Mouse (Mus musculus) liver, embryonic 13.5 days (tissue): ENCODE measurements around the gene Tiam1. TPM values are rescaled to one million over a fixed set of nuclear protein-coding genes. Genes with fewer than 3 reads are reported as not detected.

Source experiments
- ATAC-seq: fragments of 200-750 bp; cut with Nextera tagmentation; 2 replicates; pipeline ENCODE4 v1.8.0; 2017; ENCODE audit warnings: low read depth, mild to moderate bottlenecking, moderate number of reproducible peaks, moderate library complexity
- DNase-seq: peaks from one replicate; pipeline ENCODE4 v3.0.0; 2022
- H3K27ac ChIP-seq: fragments of 300-500 bp; sonication (generic); 2 replicates; pipeline ENCODE4 v1.5.1; 2015; ENCODE audit warnings: moderate library complexity, mild to moderate bottlenecking, inconsistent platforms
- H3K27me3 ChIP-seq: fragments of 300-500 bp; sonication (generic); 2 replicates; pipeline ENCODE4 v1.6.1; 2015; ENCODE audit warnings: mild to moderate bottlenecking, inconsistent platforms
- H3K36me3 ChIP-seq: fragments of 300-500 bp; sonication (generic); 2 replicates; pipeline ENCODE4 v1.6.1; 2015; ENCODE audit warnings: mild to moderate bottlenecking, inconsistent platforms
- H3K4me1 ChIP-seq: fragments of 300-500 bp; sonication (generic); replicated peaks from 2 replicates; pipeline ENCODE4 v1.6.1; 2015; ENCODE audit warnings: inconsistent platforms
- H3K4me2 ChIP-seq: fragments of 300-500 bp; sonication (generic); 2 replicates; pipeline ENCODE4 v1.6.1; 2015; ENCODE audit warnings: inconsistent platforms, mild to moderate bottlenecking, moderate library complexity
- H3K4me3 ChIP-seq: fragments of 300-500 bp; sonication (generic); replicated peaks from 2 replicates; pipeline ENCODE4 v1.5.1; 2015; ENCODE audit warnings: mild to moderate bottlenecking, inconsistent platforms
- H3K9ac ChIP-seq: fragments of 300-500 bp; sonication (generic); 2 replicates; pipeline ENCODE4 v1.6.1; 2015; ENCODE audit warnings: mild to moderate bottlenecking, inconsistent platforms
- H3K9me3 ChIP-seq: fragments of 300-500 bp; sonication (generic); replicated peaks from 2 replicates; pipeline ENCODE4 v1.6.1; 2016; ENCODE audit warnings: inconsistent platforms
- WGBS: fragments of 180-500 bp; shearing (Covaris S2); methylation state at CpG from one replicate; pipeline ENCODE4 v1.1.7; 2015; ENCODE audit not compliant: insufficient replicate concordance; 5-methylcytosine and 5-hydroxymethylcytosine counted together
- polyA plus RNA-seq: library from polyadenylated mRNA; unstranded; fragments of >200 nt; fragmentation: Nextera tagmentation; extraction: Ambion mirVana; gene quantifications from 2 replicates; pipeline ENCODE4 v1.2.1, GENCODE M21; 2015

Gene Tiam1
- polyA plus RNA-seq, 1 experiment from 2014 or later: 4.8 TPM

DNA sequence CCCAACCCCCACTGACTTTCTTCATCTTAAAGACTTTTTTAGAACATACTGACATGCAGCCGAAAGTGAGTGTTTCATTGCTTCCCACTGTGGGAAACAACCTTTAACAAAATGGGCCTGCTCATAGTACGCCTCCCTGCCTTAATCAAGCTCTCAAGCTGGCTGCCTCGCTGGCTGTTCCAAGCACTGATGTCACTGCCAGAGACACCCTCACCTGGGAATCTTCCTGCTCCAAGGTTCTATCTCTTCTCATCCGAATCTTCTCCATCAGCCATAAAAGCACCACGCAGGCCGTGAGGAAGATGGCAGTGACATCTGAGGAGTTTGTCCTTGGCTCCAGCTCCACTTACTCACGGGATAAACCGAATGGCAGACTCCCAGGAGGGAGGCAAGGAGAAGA lies 220.3 kb downstream of the Tiam1 start:
- no peak for ATAC-seq
- 81% methylated on average over 8 of the region's 8 CpGs for WGBS

DNA sequence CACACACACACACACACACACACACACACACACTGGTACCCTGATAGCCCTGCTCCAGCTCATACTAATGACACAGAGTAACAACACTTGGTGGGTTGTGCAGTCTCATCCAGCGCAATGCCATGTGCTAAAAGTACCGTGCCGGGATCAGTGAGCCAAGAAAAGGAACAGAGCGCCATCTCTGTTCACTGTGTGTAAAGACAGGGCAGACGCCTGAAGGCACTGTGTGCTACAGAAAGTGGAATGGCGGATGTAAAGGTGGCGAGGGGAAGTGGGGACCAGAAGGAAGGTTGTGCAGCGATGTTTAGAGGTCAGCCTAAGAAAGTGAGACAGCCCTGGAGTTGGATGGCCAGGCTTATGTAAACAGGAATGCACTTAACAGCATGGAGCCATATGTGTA lies 221.1 kb downstream of the Tiam1 start:
- WGBS: 73% methylated on average over 8 of the region's 8 CpGs
- no peak for ATAC-seq
- H3K4me1 ChIP-seq: peaks cover 5% of the 10 kb centered on the region; the same call in 1 of the 2 replicates

More for the DNA sequence above, 220.3 kb downstream of the Tiam1 start:
- Histone ChIP-seq H3K4me1 (peaks cover 5% of the 10 kb centered on the region; the same call in 1 of the 2 replicates), H3K9me3 (no peaks in the 10 kb centered on the region), H3K4me3 (no peak overlapping the region), H3K9ac (no peak overlapping the region), H3K36me3 (no peaks in the 10 kb centered on the region), H3K4me2 (no peak overlapping the region), H3K27me3 (no peaks in the 10 kb centered on the region), H3K27ac (no peak overlapping the region)
- DNase-seq: no peak

DNA sequence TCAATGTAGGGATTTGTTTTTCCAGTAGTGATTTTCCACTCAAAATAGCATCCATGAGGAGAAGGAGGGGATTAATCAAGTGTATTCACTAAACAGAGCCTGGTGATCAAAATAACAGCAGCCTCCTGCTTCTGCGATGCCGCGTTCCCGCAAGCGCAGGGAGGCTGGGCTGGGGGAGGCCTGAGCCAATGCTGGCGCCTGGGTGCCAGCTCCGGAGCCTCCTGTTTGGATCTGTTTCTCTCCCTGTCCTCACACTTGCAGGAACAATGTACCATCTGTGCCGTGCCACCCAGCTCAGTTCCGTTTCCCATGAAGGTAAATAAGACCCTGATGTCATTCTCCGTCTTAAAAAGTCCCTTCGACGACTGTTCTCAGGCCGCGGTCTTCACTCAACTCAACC lies 222.2 kb downstream of the Tiam1 start:
- Histone ChIP-seq H3K4me1 (peaks cover 5% of the 10 kb centered on the region; the same call in 1 of the 2 replicates), H3K9ac (no peak overlapping the region)
- ATAC-seq: no peak

More for the DNA sequence above, 221.1 kb downstream of the Tiam1 start:
- Histone ChIP-seq H3K36me3 (no peaks in the 10 kb centered on the region), H3K9ac (no peak overlapping the region), H3K27ac (no peak overlapping the region), H3K4me2 (no peak overlapping the region), H3K27me3 (no peaks in the 10 kb centered on the region), H3K4me3 (no peak overlapping the region), H3K9me3 (no peaks in the 10 kb centered on the region)
- DNase-seq: no peak

DNA sequence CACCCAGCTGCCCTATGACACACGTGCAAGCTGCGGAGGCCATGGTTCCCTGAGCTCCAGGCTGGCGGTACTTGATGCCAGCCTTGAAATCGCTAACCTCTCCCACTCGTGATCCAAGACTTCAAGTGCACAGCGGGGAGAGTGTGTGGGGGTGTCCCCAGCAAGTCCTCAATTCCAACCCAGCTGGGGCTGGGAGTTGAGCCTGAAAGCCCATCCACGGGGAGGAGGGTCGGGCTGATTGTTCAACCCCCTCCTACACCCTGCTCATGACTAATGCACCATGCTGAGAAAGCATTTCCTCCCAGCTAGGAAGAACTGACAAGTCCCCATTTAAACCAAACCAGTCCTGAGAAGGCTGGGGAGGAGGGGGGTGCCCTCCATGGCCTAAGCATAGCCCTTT lies 223.2 kb downstream of the Tiam1 start:
- ATAC-seq (no peak), DNase-seq (no peak)
- H3K9ac ChIP-seq: no peak overlapping the region
- H3K36me3 ChIP-seq: no peaks in the 10 kb centered on the region
- H3K27ac ChIP-seq: no peak overlapping the region
- no peaks in the 10 kb centered on the region for H3K9me3 ChIP-seq
- 72% methylated on average over 8 of the region's 8 CpGs for WGBS
- H3K4me2 ChIP-seq: no peak overlapping the region
- H3K4me1 ChIP-seq: peaks cover 5% of the 10 kb centered on the region; the same call in 1 of the 2 replicates
- no peaks in the 10 kb centered on the region for H3K27me3 ChIP-seq
- no peak overlapping the region for H3K4me3 ChIP-seq

More for the DNA sequence above, 222.2 kb downstream of the Tiam1 start:
- no peak overlapping the region for H3K4me2 ChIP-seq
- no peaks in the 10 kb centered on the region for H3K27me3 ChIP-seq
- H3K27ac ChIP-seq: no peak overlapping the region
- WGBS: 88% methylated on average over 14 of the region's 14 CpGs
- H3K4me3 ChIP-seq: no peak overlapping the region
- H3K9me3 ChIP-seq: no peaks in the 10 kb centered on the region
- no peaks in the 10 kb centered on the region for H3K36me3 ChIP-seq
- DNase-seq: no peak

DNA sequence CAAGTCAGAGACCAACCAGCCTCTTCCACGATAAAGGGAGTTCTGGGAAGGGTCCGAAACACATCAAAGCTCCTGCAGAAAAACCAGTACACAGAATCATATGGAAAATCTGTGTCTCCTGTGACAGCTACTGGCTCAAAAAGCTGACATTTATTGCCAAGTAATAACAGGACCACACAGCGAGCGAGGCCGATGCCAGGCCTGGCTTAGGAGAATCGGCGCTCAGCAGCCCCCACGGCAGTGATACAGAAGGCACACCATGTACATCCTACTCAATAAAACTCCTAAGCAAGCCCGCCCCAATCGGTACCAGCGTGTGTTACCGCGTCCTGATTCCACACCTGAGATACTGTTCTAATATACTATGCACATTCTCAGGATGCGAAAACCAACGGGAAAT lies 226.2 kb downstream of the Tiam1 start:
- DNase-seq: no peak
- H3K27me3 ChIP-seq: no peaks in the 10 kb centered on the region
- WGBS: 86% methylated on average over 15 of the region's 15 CpGs

DNA sequence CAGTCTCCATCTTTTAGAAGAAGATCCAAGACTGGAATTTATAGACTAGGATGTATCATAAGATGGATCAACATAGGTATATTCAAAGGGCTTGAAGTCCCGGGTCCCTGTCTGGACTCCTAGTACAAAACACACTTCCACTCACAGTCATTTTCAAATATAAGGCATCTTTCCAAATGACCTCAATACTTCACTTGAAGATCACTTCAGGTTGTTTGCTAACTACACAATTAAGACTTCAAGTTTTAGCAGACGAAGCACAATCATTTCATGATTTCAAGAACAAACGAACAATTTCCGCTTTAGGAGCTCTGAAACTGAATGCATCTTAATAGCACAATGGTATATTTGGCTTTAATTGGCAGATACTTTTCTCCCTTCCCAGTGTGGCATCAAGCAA lies 228.6 kb downstream of the Tiam1 start:
- no peak for ATAC-seq

More for the DNA sequence above, 226.2 kb downstream of the Tiam1 start:
- ATAC-seq: no peak
- no peaks in the 10 kb centered on the region for H3K9me3 ChIP-seq
- H3K4me2 ChIP-seq: no peak overlapping the region
- H3K4me1 ChIP-seq: no peaks in the 10 kb centered on the region
- H3K4me3 ChIP-seq: no peak overlapping the region
- H3K27ac ChIP-seq: no peak overlapping the region
- no peaks in the 10 kb centered on the region for H3K36me3 ChIP-seq
- no peak overlapping the region for H3K9ac ChIP-seq

DNA sequence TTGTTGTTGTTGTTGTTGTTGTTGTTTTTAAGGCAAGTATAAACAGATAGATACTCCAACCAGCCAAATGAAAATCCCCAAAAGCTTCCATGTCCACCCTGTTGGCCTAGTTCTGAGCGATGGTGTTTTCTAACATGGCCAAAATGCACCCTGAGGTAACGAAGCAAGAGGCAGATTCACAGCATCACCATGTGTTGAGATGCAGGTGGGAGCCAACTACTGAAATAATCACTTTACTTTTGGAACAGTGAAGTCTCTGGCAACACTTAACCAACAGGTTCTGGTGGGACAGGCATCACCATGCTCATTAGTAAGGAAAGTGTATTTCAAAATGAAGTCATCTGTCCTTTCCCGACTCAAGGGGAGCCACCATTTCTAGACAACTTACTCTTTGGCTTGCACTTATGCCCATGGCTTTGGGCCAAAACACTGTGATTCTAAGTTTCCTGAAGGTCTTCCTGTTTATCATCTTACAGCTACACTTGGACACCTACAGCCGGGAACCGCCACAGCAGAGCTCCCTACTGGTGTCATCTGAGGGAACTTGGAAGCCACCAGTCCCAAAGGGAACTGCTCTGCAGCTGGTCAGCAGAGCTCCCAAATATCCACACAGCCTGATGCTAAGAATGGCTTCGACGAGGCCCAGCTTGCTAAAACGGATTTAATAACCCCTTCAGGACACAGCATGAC lies 230.7 kb downstream of the Tiam1 start:
- no peak for ATAC-seq
- no peak for DNase-seq
- WGBS: 69% methylated on average over 8 of the region's 8 CpGs
- Histone ChIP-seq H3K4me1 (0 out of 2 replicates have a peak, but pooled peaks cover 4% of the 10 kb centered on the region), H3K4me2 (no peak overlapping the region), H3K27me3 (no peaks in the 10 kb centered on the region), H3K36me3 (no peaks in the 10 kb centered on the region), H3K27ac (no peak overlapping the region), H3K9me3 (no peaks in the 10 kb centered on the region), H3K4me3 (no peak overlapping the region), H3K9ac (no peak overlapping the region)

More for the DNA sequence above, 228.6 kb downstream of the Tiam1 start:
- H3K36me3 ChIP-seq: no peaks in the 10 kb centered on the region
- H3K27ac ChIP-seq: no peak overlapping the region
- 80% methylated on average over 4 of the region's 4 CpGs for WGBS
- no peak overlapping the region for H3K4me2 ChIP-seq
- DNase-seq: no peak
- no peak overlapping the region for H3K4me3 ChIP-seq
- H3K9ac ChIP-seq: no peak overlapping the region
- no peaks in the 10 kb centered on the region for H3K27me3 ChIP-seq
- H3K9me3 ChIP-seq: no peaks in the 10 kb centered on the region
- 0 out of 2 replicates have a peak, but pooled peaks cover 4% of the 10 kb centered on the region for H3K4me1 ChIP-seq

DNA sequence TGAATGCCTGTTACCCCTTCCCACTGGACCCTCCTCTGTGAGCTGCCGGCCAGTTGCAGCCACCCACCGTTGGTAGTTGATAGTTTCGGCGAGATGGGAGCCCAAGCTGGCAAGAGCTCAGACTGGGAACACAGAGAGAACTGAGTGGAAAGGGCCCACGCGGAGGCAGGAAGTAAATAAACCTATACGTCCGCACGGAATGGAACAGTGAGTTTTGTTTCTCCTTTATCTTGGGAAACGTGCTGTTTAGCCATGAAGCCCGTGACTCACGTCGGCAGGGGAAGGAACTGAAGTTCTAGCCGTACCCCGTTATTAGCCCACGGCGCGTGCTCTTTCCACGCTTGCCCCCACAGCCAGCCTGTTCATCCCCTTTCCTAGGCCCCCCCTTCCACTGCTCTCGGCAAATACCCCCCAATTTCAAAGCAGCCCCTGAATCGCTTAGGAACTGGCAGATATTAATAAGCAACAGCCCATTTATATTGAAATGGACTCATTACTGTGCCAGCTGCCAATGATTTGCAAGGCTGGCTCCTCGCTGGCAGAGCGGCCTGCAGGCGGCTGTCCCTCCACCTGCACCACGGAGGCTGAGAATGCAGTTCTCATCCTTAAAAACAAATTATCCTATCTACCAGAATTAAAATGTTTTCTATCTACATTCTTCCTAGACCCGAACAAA lies 234.0 kb downstream of the Tiam1 start:
- Histone ChIP-seq H3K27ac (no peak overlapping the region), H3K9me3 (no peaks in the 10 kb centered on the region)
- 66% methylated on average over 26 of the region's 26 CpGs for WGBS

DNA sequence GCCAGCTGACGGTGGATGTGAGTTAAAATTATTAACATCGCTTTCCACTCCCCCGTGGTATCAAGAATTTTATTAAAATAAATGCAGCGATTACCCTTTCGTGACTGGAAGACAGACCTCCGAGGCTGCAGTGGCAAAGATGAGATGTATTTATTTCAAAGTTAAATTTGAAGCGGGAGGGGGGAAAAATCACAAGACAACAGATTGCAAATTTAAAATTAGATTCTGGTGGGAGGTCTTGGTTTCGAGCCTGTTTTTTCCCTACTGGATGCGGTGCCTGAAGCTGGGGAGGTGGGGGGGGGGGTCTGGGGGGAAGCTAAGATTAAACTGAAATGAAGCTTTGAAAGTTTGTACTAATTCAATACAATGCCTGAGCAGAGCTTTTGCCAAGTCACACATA lies 235.9 kb downstream of the Tiam1 start:
- H3K27ac ChIP-seq: no peak overlapping the region
- no peak overlapping the region for H3K4me2 ChIP-seq
- DNase-seq: no peak
- H3K4me1 ChIP-seq: 0 out of 2 replicates have a peak, but pooled peaks cover 4% of the 10 kb centered on the region
- no peaks in the 10 kb centered on the region for H3K27me3 ChIP-seq
- 77% methylated on average over 9 of the region's 9 CpGs for WGBS
- no peak for ATAC-seq
- H3K36me3 ChIP-seq: no peaks in the 10 kb centered on the region
- H3K9ac ChIP-seq: no peak overlapping the region
- no peaks in the 10 kb centered on the region for H3K9me3 ChIP-seq
- no peak overlapping the region for H3K4me3 ChIP-seq

More for the DNA sequence above, 234.0 kb downstream of the Tiam1 start:
- Histone ChIP-seq H3K36me3 (no peaks in the 10 kb centered on the region), H3K9ac (no peak overlapping the region), H3K4me3 (no peak overlapping the region), H3K4me1 (0 out of 2 replicates have a peak, but pooled peaks cover 4% of the 10 kb centered on the region), H3K27me3 (no peaks in the 10 kb centered on the region), H3K4me2 (no peak overlapping the region)
- DNase-seq (no peak), ATAC-seq (no peak)

DNA sequence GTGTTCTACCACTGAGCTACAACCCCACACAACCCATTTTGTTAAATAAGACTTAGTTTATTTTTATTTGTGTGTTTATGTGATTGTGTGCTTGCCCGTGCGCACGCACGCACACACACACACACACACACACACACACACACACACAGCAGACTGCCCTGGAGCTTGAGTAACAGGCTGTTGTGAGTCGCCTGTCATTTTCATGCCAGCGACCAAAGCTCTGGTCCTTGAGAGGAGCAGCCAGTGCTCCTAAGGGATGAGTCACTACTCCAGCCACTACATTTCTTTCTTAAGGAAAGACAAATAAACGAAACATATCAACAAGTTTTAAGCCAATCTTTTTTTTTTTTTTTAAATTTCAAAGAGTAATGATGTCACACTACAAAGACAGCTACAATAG lies 236.7 kb downstream of the Tiam1 start:
- no peak overlapping the region for H3K4me2 ChIP-seq
- ATAC-seq (no peak), DNase-seq (no peak)
- no peaks in the 10 kb centered on the region for H3K36me3 ChIP-seq
- H3K4me1 ChIP-seq: 0 out of 2 replicates have a peak, but pooled peaks cover under 1% of the 10 kb centered on the region
- no peaks in the 10 kb centered on the region for H3K9me3 ChIP-seq
- no peak overlapping the region for H3K27ac ChIP-seq
- H3K27me3 ChIP-seq: no peaks in the 10 kb centered on the region
- H3K9ac ChIP-seq: no peak overlapping the region
- H3K4me3 ChIP-seq: no peak overlapping the region
- WGBS: 69% methylated on average over 7 of the region's 7 CpGs

DNA sequence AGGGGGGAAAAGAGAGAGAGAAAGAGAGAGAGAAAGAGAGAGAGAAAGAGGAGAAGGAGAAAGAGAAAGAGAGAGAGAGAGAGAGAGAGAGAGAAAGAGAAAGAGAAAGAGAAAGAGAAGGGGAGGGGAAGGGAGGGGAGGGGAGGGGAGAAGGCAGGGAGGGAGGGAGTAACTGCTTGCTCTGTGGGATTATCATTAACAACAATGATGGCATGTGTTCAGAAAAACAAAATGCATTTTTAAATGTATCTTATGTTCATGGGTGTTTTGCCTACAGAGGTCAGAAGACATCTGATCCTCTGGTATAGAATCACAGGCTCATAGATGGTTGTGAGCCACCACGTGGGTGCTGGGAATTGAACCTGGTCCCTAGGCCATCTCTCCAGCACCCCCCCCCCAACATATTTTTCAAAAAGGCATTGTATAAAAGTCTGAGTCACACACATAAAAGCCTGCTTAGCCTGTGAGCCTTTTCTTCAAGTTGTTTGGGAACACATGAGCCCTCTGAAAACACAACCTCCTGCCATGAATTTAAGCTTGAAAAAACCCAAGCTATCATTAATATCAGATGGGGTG lies 237.8 kb downstream of the Tiam1 start:
- no peaks in the 10 kb centered on the region for H3K36me3 ChIP-seq
- H3K9me3 ChIP-seq: no peaks in the 10 kb centered on the region
- H3K9ac ChIP-seq: no peak overlapping the region
- no peak overlapping the region for H3K27ac ChIP-seq
- no peak for DNase-seq
- H3K4me1 ChIP-seq: no peaks in the 10 kb centered on the region
- no peak for ATAC-seq
- WGBS: 66% methylated on average over 1 of the region's 1 CpGs
- H3K4me3 ChIP-seq: no peak overlapping the region
- no peak overlapping the region for H3K4me2 ChIP-seq
- H3K27me3 ChIP-seq: no peaks in the 10 kb centered on the region
